Mouse (Mus musculus): ENCODE data around the gene C2cd4c. TPM values are rescaled to one million over a fixed set of nuclear protein-coding genes. Genes with fewer than 3 reads are reported as not detected.
A peak's percentile ranks its signal among the peaks of the same experiment; 100 is the strongest.

The C2cd4c gene
- not detected in 2 replicates for polyA plus RNA-seq (2015; fragmentation: Nextera tagmentation; extraction: Ambion mirVana)

- Histone ChIP-seq H3K36me3 (no peaks in the 10 kb centered on the region), H3K9me3 (no peaks in the 10 kb centered on the region), H3K4me3 (peak within 1 kb of the TSS; percentile 64), H3K4me2 (peak within 1 kb of the TSS; percentile 97), H3K27me3 (peaks cover 47% of the 10 kb centered on the region), H3K9ac (peak within 1 kb of the TSS; percentile 73), H3K27ac (no peak within 1 kb of the TSS), H3K4me1 (peaks cover 24% of the 10 kb centered on the region)
- peak; percentile 50 for ATAC-seq (ENCODE audit: insufficient number of reproducible peaks, insufficient read depth, low FRiP score, low TSS enrichment, low read depth)
- under 1% methylated on average over 58 of the region's 60 CpGs for WGBS
These were observed at the start of gene C2cd4c for GRCm38 (mm10) chr10:79613578-79614304. Gene C2cd4c, minus strand, starts transcription at chr10:79614025.

- Histone ChIP-seq H3K9me3 (no peaks in the 10 kb centered on the region), H3K27me3 (no peaks in the 10 kb centered on the region; the same call in 1 of the 2 replicates), H3K4me3 (no peak overlapping the region), H3K9ac (no peak overlapping the region), H3K4me1 (no peaks in the 10 kb centered on the region), H3K27ac (no peak overlapping the region), H3K4me2 (no peak overlapping the region), H3K36me3 (no peaks in the 10 kb centered on the region)
- ATAC-seq (ENCODE audit: insufficient number of reproducible peaks, insufficient read depth, low FRiP score, low TSS enrichment, low read depth) = no peak
- WGBS = 35% methylated on average over 3 of the region's 3 CpGs
These were observed 48.0 kb upstream of the C2cd4c start for GRCm38 (mm10) chr10:79661861-79662260.

GRCm38 (mm10) chr10:79660298-79660697, 46.5 kb upstream of the C2cd4c start:
- 64% methylated on average over 2 of the region's 2 CpGs for WGBS
- Histone ChIP-seq H3K9me3 (no peaks in the 10 kb centered on the region), H3K27me3 (no peaks in the 10 kb centered on the region; the same call in 1 of the 2 replicates)

GRCm38 (mm10) chr10:79658829-79659228, 45.0 kb upstream of the C2cd4c start:
- H3K4me1 ChIP-seq = peaks cover 11% of the 10 kb centered on the region; the same call in 1 of the 2 replicates
- no peak overlapping the region for H3K4me2 ChIP-seq
- H3K36me3 ChIP-seq = no peaks in the 10 kb centered on the region
- no peak overlapping the region for H3K27ac ChIP-seq
- H3K4me3 ChIP-seq = no peak overlapping the region
- ATAC-seq (ENCODE audit: insufficient number of reproducible peaks, insufficient read depth, low FRiP score, low TSS enrichment, low read depth) = no peak
- H3K9ac ChIP-seq = no peak overlapping the region
- no peaks in the 10 kb centered on the region for H3K9me3 ChIP-seq
- no peaks in the 10 kb centered on the region; the same call in none of the 2 replicates for H3K27me3 ChIP-seq
- 15% methylated on average over 4 of the region's 4 CpGs for WGBS

More at GRCm38 (mm10) chr10:79660298-79660697, 46.5 kb upstream of the C2cd4c start:
- no peak for ATAC-seq (ENCODE audit: insufficient number of reproducible peaks, insufficient read depth, low FRiP score, low TSS enrichment, low read depth)
- Histone ChIP-seq H3K4me1 (0 out of 2 replicates have a peak, but pooled peaks cover 1% of the 10 kb centered on the region), H3K4me3 (no peak overlapping the region), H3K36me3 (no peaks in the 10 kb centered on the region), H3K9ac (no peak overlapping the region), H3K27ac (no peak overlapping the region), H3K4me2 (no peak overlapping the region)

GRCm38 (mm10) chr10:79654946-79655395, 41.1 kb upstream of the C2cd4c start:
- Histone ChIP-seq H3K4me2 (no peak overlapping the region), H3K27me3 (no peaks in the 10 kb centered on the region; the same call in none of the 2 replicates), H3K4me3 (no peak overlapping the region), H3K36me3 (no peaks in the 10 kb centered on the region), H3K9ac (no peak overlapping the region), H3K4me1 (peaks cover 11% of the 10 kb centered on the region; the same call in 1 of the 2 replicates), H3K9me3 (no peaks in the 10 kb centered on the region), H3K27ac (no peak overlapping the region)
- WGBS = 21% methylated on average over 1 of the region's 1 CpGs
- 0 out of 2 replicates have a peak, but pooled peaks have one; percentile 24 for ATAC-seq (ENCODE audit: insufficient number of reproducible peaks, insufficient read depth, low FRiP score, low TSS enrichment, low read depth)

GRCm38 (mm10) chr10:79652789-79653188, 39.0 kb upstream of the C2cd4c start:
- Histone ChIP-seq H3K4me2 (no peak overlapping the region), H3K27ac (no peak overlapping the region), H3K4me3 (no peak overlapping the region), H3K36me3 (no peaks in the 10 kb centered on the region), H3K9ac (no peak overlapping the region), H3K9me3 (no peaks in the 10 kb centered on the region), H3K4me1 (peaks cover 11% of the 10 kb centered on the region; the same call in 1 of the 2 replicates), H3K27me3 (no peaks in the 10 kb centered on the region; the same call in none of the 2 replicates)
- WGBS = 83% methylated on average over 7 of the region's 7 CpGs
- no peak for ATAC-seq (ENCODE audit: insufficient number of reproducible peaks, insufficient read depth, low FRiP score, low TSS enrichment, low read depth)

GRCm38 (mm10) chr10:79649070-79649751, 35.4 kb upstream of the C2cd4c start:
- H3K4me3 ChIP-seq = no peak overlapping the region
- 33% methylated on average over 7 of the region's 7 CpGs for WGBS
- no peaks in the 10 kb centered on the region for H3K27me3 ChIP-seq
- no peaks in the 10 kb centered on the region for H3K36me3 ChIP-seq
- peaks cover 2% of the 10 kb centered on the region; the same call in 1 of the 2 replicates for H3K4me1 ChIP-seq
- ATAC-seq (ENCODE audit: insufficient number of reproducible peaks, insufficient read depth, low FRiP score, low TSS enrichment, low read depth) = no peak; the same call in 1 of the 2 replicates
- no peaks in the 10 kb centered on the region for H3K9me3 ChIP-seq
- no peak overlapping the region for H3K27ac ChIP-seq
- H3K4me2 ChIP-seq = no peak overlapping the region
- H3K9ac ChIP-seq = no peak overlapping the region

GRCm38 (mm10) chr10:79645711-79646110, 31.9 kb upstream of the C2cd4c start, which contains the start of gene Odf3l2:
Gene Odf3l2, minus strand, starts transcription at chr10:79645738.
- no peaks in the 10 kb centered on the region for H3K9me3 ChIP-seq
- no peaks in the 10 kb centered on the region for H3K4me1 ChIP-seq
- no peaks in the 10 kb centered on the region for H3K27me3 ChIP-seq
- H3K9ac ChIP-seq = peak within 1 kb of the TSS; percentile 32
- ATAC-seq (ENCODE audit: insufficient number of reproducible peaks, insufficient read depth, low FRiP score, low TSS enrichment, low read depth) = no peak
- no peaks in the 10 kb centered on the region for H3K36me3 ChIP-seq
- 60% methylated on average over 8 of the region's 8 CpGs for WGBS
- no peak within 1 kb of the TSS for H3K4me2 ChIP-seq
- H3K27ac ChIP-seq = no peak within 1 kb of the TSS
- H3K4me3 ChIP-seq = no peak within 1 kb of the TSS

GRCm38 (mm10) chr10:79638486-79639204, 24.8 kb upstream of the C2cd4c start:
- Histone ChIP-seq H3K4me3 (peak overlapping the region; percentile 85), H3K4me2 (peak overlapping the region; percentile 87), H3K9me3 (no peaks in the 10 kb centered on the region), H3K4me1 (peaks cover 24% of the 10 kb centered on the region), H3K27ac (0 out of 2 replicates have a peak overlapping the region, but pooled peaks have one; percentile 75), H3K36me3 (no peaks in the 10 kb centered on the region), H3K27me3 (peaks cover 18% of the 10 kb centered on the region), H3K9ac (peak overlapping the region; percentile 85)
- WGBS = 6% methylated on average over 23 of the region's 23 CpGs
- ATAC-seq (ENCODE audit: insufficient number of reproducible peaks, insufficient read depth, low FRiP score, low TSS enrichment, low read depth) = no peak

- peaks cover 24% of the 10 kb centered on the region for H3K4me1 ChIP-seq
- H3K27me3 ChIP-seq = peaks cover 18% of the 10 kb centered on the region
- H3K27ac ChIP-seq = peak within 1 kb of the TSS; percentile 75
- WGBS = under 1% methylated on average over 111 of the region's 116 CpGs
- no peaks in the 10 kb centered on the region for H3K9me3 ChIP-seq
- H3K4me2 ChIP-seq = peak within 1 kb of the TSS; percentile 87
- no peaks in the 10 kb centered on the region for H3K36me3 ChIP-seq
- H3K9ac ChIP-seq = peak within 1 kb of the TSS; percentile 85
- ATAC-seq (ENCODE audit: insufficient number of reproducible peaks, insufficient read depth, low FRiP score, low TSS enrichment, low read depth) = peak; percentile 82
- H3K4me3 ChIP-seq = peak within 1 kb of the TSS; percentile 85
These were observed 23.6 kb upstream of the C2cd4c start, which contains the start of gene Shc2 for GRCm38 (mm10) chr10:79637128-79638110. Gene Shc2, minus strand, starts transcription at chr10:79637918.

All from embryonic facial prominence, embryonic 13.5 days (tissue).